Mouse (Mus musculus) spleen, adult 2 months (tissue): Measurements from ENCODE around the gene Slc6a17. TPM values are rescaled to one million over a fixed set of nuclear protein-coding genes. Genes with fewer than 3 reads are reported as not detected.

ENCODE experiments used
- DNase-seq, 2 experiments: peaks; one replicate each; pipeline versions ENCODE4 v3.0.0 to v3.0.0-alpha.2; 2012 to 2021; ENCODE audit warnings: low spot score in 2 of 2, low read depth in 1 of 2
- H3K27ac ChIP-seq: fragments of 200-500 bp; 2 replicates; pipeline ENCODE4 v1.5.1; 2012; ENCODE audit warnings: low read length, inconsistent platforms; ENCODE audit not compliant: insufficient read depth
- H3K27me3 ChIP-seq: fragments of 200-500 bp; 2 replicates; pipeline ENCODE4 v1.6.1; 2012; ENCODE audit warnings: mild to moderate bottlenecking, moderate library complexity, low read length, inconsistent platforms; ENCODE audit not compliant: control insufficient read depth, insufficient read depth
- H3K36me3 ChIP-seq: fragments of 200-500 bp; 2 replicates; pipeline ENCODE4 v1.6.1; 2012; ENCODE audit warnings: mild to moderate bottlenecking, low read length, inconsistent platforms; ENCODE audit not compliant: control insufficient read depth, insufficient read depth
- H3K4me1 ChIP-seq: fragments of 200-500 bp; 2 replicates; pipeline ENCODE4 v1.6.1; 2011; ENCODE audit warnings: inconsistent platforms; ENCODE audit not compliant: control insufficient read depth, insufficient read depth, insufficient read length
- H3K4me3 ChIP-seq: fragments of 200-500 bp; 2 replicates; pipeline ENCODE4 v1.5.1; 2011; ENCODE audit warnings: mild to moderate bottlenecking, inconsistent platforms; ENCODE audit not compliant: insufficient read depth, insufficient read length; ENCODE audit errors: extremely low read depth
- CTCF ChIP-seq: fragments of 200-500 bp; IDR thresholded peaks from 2 replicates; pipeline ENCODE4 v1.5.1; 2011; ENCODE audit warnings: mild to moderate bottlenecking, inconsistent platforms; ENCODE audit not compliant: insufficient read depth, insufficient read length, insufficient replicate concordance; ENCODE audit errors: extremely low read depth
- POLR2A ChIP-seq: fragments of 200-500 bp; IDR thresholded peaks from 2 replicates; pipeline ENCODE4 v1.6.1; 2011; ENCODE audit warnings: low read depth, low read length, inconsistent platforms
- WGBS: fragments of 180-500 bp; shearing (Covaris S2); methylation state at CpG from one replicate; pipeline ENCODE4 v1.1.7; 2018; 5-methylcytosine and 5-hydroxymethylcytosine counted together
- polyA plus RNA-seq: library from polyadenylated mRNA; depleted of rRNA; stranded (reverse); fragments of >200 nt; gene quantifications from 2 replicates; pipeline ENCODE4 v1.2.3, GENCODE M21; 2012; rRNA removed

The Slc6a17 gene
- 0.19 and 0.29 TPM in 2 replicates for polyA plus RNA-seq

DNA sequence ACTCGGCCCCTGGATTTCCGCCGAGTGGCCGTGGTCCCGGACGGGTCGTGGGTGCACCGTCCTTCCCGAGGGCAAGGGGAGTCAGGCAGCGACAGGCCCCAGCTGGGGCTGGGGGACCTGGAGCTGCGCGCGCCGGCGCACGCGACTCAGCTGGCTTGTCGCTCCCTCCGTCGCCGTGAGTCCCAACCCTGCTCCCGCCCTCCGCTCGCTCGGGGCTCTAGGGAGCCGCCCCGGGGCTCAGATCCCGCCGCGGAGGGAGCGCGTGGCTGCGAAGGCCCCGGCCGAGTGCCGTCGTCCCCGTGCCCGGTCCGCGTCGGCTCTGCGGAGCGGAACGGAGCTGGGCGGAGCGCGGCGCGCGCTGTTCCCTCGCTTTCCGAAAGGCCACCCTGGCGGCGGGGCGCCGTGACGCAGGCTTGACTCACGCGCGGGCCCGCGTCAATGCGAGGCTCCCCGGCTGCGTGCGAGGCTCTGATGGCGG, at the start of gene Slc6a17:
Gene Slc6a17 (minus strand): TSS at position 388 of the 478 bp plus-strand sequence.
- 2% methylated on average over 64 of the region's 68 CpGs for WGBS
- TF ChIP-seq POLR2A (no peak), CTCF (no peak)
- Histone ChIP-seq H3K27me3 (peaks cover 8% of the 10 kb centered on the region), H3K27ac (no peak within 1 kb of the TSS), H3K36me3 (no peaks in the 10 kb centered on the region), H3K4me3 (no peak within 1 kb of the TSS), H3K4me1 (peaks cover 4% of the 10 kb centered on the region; the same call in 1 of the 2 replicates)
- no peak for DNase-seq

DNA sequence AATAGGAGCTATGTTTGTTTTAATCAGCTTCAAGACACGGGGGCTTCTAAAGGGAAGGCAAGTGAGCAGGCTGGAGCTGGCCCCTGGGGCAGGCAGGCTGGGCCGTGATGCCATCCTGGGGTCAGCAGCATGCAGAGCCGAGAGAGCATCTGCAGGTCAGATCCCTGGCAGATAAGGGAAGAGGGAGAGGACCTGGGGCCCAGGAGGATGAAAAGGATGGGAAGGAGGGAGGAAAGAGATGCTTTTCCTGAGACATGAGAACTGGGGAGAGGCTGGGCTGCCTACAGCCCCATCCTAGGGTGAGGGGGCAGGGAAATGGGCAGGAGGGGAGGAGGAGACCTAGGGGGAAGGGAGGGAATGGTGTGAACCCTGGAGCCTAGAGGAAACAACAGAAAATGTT, 47.5 kb upstream of the Slc6a17 start:
- no peak for TF ChIP-seq POLR2A
- no peak for TF ChIP-seq CTCF
- no peaks in the 10 kb centered on the region for H3K27me3 ChIP-seq
- H3K36me3 ChIP-seq = no peaks in the 10 kb centered on the region
- 65% methylated on average over 3 of the region's 3 CpGs for WGBS
- no peak overlapping the region for H3K4me3 ChIP-seq
- no peak overlapping the region for H3K27ac ChIP-seq
- no peak for DNase-seq
- H3K4me1 ChIP-seq = no peaks in the 10 kb centered on the region

DNA sequence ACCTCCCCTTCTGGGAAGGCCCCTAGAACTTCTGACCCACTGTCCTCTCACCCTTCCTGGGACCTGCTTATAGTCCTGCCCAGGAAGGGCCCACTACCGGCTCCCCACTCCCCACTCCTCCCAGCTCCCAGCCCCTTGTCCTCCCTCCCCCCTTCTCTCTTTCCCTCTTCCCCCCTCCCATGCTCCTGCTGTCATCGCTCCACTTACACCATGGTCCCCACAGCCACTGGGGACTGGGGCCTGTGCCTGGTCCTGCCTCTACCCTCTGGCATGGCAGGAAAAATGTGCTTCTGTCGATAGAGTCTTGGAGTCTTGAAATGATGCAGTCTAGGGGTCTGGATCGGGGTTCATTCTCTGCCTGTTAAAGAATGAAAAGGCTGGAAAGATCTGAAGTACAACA, 46.1 kb upstream of the Slc6a17 start:
- Histone ChIP-seq H3K4me1 (no peaks in the 10 kb centered on the region), H3K27me3 (no peaks in the 10 kb centered on the region), H3K36me3 (no peaks in the 10 kb centered on the region), H3K27ac (no peak overlapping the region), H3K4me3 (no peak overlapping the region)
- no peak for DNase-seq
- WGBS = 79% methylated on average over 4 of the region's 4 CpGs
- TF ChIP-seq CTCF (no peak), POLR2A (no peak)

DNA sequence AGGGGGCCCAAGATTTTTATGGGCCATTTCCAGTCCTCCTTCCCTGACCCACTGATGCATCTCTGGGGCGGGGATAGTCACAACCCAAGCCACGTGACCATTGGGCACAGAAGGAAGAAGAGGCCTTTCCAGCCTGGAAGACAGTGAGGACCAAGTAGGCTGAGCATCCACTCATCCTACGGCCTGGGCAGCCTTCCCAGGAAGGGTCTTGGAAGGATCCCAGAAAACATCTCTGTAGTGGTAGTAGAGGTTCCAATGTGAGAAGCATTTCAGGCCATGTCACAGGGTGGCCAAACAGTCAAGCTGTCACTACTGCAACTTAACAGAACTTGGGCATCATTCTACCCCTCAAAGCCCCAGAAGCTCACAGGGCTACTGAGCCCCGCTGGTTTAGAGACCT, 44.8 kb upstream of the Slc6a17 start:
- no peaks in the 10 kb centered on the region for H3K36me3 ChIP-seq
- H3K4me1 ChIP-seq = no peaks in the 10 kb centered on the region
- no peak overlapping the region for H3K27ac ChIP-seq
- no peak for DNase-seq
- H3K27me3 ChIP-seq = no peaks in the 10 kb centered on the region
- H3K4me3 ChIP-seq = no peak overlapping the region
- TF ChIP-seq POLR2A (no peak), CTCF (no peak)
- WGBS = 86% methylated on average over 4 of the region's 4 CpGs

DNA sequence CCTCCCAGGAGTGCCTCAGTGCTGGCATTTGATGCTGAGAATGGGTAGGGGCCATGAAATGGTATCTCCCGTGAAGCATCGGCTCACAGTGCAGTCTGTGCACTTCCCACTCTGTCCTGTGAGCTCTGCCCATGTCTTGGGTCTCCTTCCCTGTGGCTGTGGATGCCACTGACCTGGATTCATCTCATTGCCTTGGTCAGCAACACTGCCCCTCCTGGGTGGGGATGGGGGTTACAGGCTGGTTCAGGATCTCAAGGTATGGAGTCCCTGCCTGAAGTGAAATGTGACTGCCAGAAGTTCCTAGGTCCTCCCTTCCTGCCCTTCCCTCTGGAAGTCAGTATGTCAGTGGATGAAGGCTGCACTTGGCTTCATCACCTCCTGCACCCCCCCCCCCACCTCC, 44.3 kb upstream of the Slc6a17 start:
- no peak for DNase-seq
- Histone ChIP-seq H3K27me3 (no peaks in the 10 kb centered on the region), H3K27ac (no peak overlapping the region), H3K4me1 (no peaks in the 10 kb centered on the region), H3K36me3 (no peaks in the 10 kb centered on the region), H3K4me3 (no peak overlapping the region)
- TF ChIP-seq POLR2A (no peak), CTCF (no peak)
- WGBS = 84% methylated on average over 2 of the region's 2 CpGs

DNA sequence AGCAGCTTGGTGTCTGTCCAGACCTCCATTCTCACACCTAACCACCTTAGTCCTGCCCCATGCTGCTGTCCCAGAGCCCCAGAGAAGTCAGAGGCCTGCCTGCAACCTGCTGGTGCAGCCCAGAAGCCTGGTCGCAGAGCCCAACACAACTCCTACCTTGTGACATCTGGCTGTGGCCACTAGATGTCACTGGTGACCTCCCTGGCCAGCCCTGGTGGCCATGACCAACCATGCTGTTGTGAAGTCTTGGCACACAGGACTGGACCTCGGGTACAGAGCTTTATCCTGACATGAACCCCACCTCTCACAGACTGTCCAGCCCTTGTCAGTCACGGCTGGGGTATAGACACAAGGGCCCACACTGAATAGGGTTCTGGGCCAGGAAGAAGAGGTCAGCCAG, 41.4 kb upstream of the Slc6a17 start:
- Histone ChIP-seq H3K4me3 (no peak overlapping the region), H3K27ac (no peak overlapping the region), H3K4me1 (no peaks in the 10 kb centered on the region), H3K27me3 (no peaks in the 10 kb centered on the region), H3K36me3 (no peaks in the 10 kb centered on the region)
- peak; percentile 66; the same call in 1 of the 2 replicates for TF ChIP-seq CTCF
- no peak for TF ChIP-seq POLR2A
- DNase-seq = peak in 1 of 2 experiments; percentile 22
- WGBS = 19% methylated on average over 3 of the region's 3 CpGs

DNA sequence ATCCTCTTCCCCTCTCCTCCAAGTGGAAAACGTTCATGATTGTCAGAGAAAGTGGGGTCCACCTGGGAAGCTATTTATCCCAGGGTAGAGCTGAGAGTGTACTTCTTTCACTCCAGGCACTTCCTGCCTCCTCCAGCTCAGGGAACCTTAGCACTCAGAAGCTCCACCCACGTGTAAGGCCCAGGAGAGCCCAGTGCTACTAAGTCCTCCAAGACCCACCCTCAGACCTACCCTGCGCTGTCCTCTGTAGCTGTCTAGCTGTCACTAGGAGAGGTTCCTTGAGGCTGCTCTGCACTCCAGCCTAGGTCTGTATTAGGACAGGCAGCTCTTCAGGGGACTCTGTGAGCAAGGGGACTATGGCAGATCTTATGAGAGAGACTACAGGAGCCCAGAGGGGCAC, 40.9 kb upstream of the Slc6a17 start:
- no peaks in the 10 kb centered on the region for H3K4me1 ChIP-seq
- no peak for DNase-seq
- 62% methylated on average over 3 of the region's 3 CpGs for WGBS
- TF ChIP-seq CTCF (no peak), POLR2A (no peak)
- no peaks in the 10 kb centered on the region for H3K36me3 ChIP-seq
- no peaks in the 10 kb centered on the region for H3K27me3 ChIP-seq
- H3K4me3 ChIP-seq = no peak overlapping the region
- H3K27ac ChIP-seq = no peak overlapping the region
